Mouse (Mus musculus) erythroblast, embryonic 14.5 days (primary cell): ENCODE data around the gene Tmem167b.

Experiments
- GATA1 ChIP-seq: IDR thresholded peaks from 2 replicates; pipeline ENCODE4 v1.6.1; 2012; ENCODE audit warnings: low read length, inconsistent platforms, mixed read lengths
- TAL1 ChIP-seq: IDR thresholded peaks from 3 replicates; pipeline ENCODE4 v1.6.1; 2012; ENCODE audit warnings: low read length, inconsistent platforms, mixed read lengths

DNA sequence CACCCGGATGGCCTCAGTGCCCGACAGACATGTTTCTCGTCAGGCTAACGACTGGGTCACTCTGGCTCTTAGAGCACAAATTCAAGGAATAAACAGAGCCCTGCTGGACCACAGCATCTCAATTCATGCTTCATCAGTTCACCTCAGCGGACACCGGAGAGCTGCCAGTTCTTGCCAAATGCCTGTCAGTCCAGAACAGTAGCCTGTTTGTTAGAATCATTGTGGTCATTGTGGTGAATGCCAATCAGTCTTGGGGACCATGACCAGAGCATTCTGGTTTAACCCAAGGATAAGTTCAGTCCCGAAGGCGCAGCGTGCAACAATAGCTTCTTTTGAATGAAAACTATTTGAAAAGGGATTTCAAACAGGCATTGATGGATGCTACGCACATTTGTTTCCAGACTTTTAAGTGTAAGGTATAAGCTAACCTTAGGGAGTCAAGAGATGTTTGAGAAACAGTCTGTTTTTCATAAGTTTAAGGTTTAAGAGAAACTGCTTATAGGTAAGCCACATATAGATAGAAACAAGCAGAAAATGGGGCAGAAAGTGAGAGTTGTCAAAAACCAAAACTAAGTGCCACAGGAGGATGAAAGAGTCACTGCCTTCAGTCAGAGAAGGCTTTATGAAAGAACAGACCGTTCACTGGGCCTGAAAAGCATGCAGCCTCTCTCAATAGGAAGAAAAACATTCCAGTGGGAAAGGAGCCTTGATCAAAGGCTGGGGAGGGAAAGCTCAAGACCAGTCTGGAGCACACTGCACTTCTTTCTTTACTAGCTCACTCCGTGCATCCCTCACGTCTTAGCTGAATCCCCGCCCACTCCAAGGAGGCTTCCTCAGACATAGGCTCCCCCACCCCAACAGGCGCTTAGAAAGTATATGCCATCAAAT is 6.0 kb upstream of the Tmem167b start:
- TF ChIP-seq TAL1: no peak
- TF ChIP-seq GATA1: no peak
